Mouse (Mus musculus) 3T3-L1 (cell line): ENCODE results near the gene Slc22a20.

Experiments used
- DNase-seq: peaks from one replicate; pipeline ENCODE4 v3.0.0-alpha.2; 2015; ENCODE audit warnings: low read depth, low spot score

Slc22a20 gene

DNA sequence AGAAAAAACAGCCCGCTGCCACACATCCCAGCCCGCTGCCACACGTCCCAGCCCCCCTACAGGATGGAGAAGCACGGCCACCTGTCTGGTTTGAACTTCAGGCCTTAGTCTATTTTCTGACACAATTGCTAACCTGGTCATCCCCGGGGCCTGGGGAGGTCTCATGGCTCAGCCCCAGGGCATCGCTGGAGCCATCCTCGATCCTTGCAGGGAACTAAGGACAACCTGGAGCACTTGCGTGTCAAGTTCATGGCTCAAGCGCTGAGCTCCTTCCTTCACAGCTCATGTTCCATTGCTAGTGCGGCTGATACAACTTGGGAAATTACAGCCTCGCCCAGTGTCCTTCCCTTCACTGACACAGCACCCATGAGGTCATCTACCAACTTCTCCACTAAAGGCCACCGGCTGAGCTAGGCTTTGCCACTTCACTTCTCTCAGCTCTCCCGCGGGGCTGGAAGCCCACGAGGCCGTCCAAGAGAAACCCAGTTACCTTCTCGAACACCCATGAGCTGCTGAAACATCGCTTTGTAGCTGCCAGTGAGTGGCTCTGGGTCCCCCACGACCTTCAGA is 32.7 kb downstream of the Slc22a20 start:
- DNase-seq, result no peak

DNA sequence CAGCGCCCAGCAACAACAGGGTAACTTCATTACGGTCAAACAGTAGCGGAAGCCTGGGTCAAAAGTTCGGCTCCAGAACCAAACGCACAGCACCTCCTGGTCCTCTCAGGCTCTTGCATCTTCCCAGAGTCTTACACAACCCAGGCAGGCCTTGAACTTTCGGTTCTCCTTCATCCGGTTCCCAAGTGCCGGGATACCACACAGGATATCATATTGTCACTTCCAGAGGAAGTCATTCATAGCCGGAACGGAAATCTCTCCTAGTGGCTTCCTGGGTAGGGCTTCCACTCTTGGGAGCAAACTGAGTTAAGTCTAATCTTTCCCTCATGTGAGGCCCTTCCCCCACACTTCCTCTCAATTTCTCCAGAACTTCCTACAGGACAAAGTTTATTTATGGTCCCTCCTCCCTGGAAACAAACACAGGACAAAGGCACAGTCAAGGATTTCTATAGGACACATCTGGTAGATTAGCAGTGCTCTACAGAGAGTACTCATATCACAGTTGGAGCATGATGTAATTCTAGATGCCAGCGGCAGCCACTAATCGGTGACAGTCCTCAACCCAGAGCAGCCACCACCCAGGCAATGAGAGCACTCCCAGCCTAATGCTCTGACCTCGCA is 33.8 kb downstream of the Slc22a20 start:
- no peak for DNase-seq

DNA sequence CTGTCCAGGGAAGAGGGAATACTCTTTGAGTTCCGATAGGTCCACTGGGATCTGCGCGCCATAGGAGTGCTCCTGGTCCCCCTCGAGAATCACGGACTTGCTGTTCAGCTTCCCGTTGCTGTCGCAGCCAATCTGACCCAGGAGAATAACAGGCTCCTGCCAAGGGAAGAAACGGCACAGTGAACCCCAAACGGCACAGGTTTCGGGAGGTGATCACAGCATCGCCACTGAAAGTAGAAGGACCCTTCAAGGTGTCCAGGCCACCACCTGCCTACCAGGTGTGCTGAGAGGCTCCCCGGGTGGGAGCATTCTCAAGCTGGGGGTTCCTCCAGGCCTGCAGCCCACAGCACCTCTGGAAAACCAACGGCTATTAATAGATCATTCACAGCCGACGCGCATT is 34.3 kb downstream of the Slc22a20 start:
- DNase-seq, result no peak

- DNase-seq, result no peak
Measured at GRCm38 (mm10) chr19:5950218-5950617, 35.7 kb downstream of the Slc22a20 start.

GRCm38 (mm10) chr19:5945891-5946290 is 40.1 kb downstream of the Slc22a20 start:
- no peak for DNase-seq

DNA sequence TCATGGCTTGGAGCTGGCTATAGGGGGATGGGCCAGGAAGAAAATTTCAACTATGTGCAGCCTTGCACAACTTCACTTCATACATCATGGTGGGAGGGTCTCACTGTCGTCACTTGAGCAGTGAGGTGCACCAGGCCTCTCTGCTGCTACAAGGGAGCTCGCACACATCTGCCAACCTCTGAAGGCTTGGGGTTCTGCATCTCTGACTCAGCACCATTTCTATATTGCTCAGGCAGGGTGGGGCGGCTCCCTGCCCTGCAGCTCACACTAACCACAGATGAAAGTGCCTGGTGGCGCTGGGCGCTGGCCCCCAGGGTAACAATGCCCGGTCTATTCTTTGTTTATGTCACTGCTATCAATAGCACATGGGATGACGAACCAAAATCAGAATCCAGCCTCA is 40.9 kb downstream of the Slc22a20 start:
- DNase-seq, result peak; percentile 99

- no peak for DNase-seq
Measured at GRCm38 (mm10) chr19:5944145-5944544, 41.8 kb downstream of the Slc22a20 start.

DNA sequence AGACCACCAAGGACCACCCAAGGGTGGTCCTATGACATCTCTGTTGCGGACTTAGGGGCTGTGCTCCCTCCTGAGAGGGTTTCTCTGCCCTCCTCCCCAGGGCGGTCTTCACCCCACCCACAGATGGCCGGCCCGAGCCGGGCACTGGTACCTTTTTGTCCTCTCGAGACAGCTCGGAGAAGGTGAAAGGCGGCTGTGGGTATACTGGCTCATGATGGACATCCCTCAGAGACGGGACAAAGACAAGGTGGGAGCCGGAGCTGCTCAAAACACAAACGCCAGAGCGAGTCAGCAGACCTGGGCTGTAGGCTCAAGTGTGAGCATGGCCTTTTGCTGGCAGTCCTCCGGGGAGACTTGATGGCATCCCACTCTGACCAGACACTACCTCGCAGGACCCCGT is 42.5 kb downstream of the Slc22a20 start:
- no peak for DNase-seq

DNA sequence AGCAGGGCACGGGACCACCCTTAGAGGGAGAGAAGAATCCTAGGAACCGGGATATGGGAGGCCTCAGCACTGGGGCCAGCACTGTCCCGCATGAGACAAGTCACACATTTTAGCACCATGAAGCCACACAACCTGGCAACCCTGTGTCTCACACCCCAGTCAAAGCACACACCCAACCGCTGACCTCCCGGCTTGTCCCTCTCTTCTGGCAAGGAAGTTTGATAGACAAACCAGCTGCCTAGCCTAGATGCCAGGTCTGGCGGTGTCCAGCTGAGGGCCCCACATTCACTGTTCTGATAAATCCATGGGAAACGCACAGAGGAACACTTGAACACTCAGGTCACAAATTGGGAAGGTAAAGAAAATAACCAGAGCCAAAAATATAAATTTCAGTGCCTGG is 43.4 kb downstream of the Slc22a20 start:
- no peak for DNase-seq

- DNase-seq, result no peak
Measured at GRCm38 (mm10) chr19:5940656-5941055, 45.3 kb downstream of the Slc22a20 start.

DNA sequence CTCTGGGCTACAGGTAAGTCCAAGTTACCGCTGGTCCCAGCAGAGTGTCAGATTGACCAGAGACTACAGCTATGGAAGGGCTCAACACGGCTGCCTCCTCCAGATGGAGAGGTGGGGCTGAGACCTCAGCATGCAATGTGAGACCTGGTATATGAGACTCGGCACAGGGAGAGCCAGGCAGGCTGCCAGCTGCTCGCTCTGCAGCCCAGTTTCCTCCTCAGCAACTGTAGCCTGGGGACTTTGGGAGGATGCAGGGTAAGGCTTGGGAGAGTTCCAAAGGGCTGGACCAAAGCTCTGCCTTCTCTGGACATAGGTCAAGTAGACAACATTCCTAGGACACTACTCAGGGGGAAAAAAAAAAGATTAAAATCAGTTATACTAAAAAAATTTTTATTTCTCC is 45.8 kb downstream of the Slc22a20 start:
- DNase-seq, result peak; percentile 100

DNA sequence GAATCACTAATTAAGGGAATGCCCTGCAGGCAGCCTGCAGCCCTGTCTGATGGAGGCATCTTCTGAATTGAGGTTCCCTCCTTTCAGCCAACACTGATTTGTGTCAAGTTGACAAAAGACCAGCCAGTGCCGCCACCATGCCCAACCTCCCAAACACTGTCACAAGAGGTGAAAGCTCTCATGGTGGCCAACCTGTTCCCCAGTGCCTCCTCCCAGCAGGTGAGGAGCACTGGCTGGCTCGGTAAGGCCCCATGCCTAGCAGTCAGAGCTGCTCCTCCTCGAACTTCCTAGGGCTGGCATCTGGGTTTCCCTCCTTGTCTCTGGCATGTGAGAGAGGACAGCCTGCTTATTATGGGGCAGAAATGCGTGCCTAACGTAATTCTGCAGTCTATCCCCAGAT is 46.2 kb downstream of the Slc22a20 start:
- DNase-seq, result no peak

DNA sequence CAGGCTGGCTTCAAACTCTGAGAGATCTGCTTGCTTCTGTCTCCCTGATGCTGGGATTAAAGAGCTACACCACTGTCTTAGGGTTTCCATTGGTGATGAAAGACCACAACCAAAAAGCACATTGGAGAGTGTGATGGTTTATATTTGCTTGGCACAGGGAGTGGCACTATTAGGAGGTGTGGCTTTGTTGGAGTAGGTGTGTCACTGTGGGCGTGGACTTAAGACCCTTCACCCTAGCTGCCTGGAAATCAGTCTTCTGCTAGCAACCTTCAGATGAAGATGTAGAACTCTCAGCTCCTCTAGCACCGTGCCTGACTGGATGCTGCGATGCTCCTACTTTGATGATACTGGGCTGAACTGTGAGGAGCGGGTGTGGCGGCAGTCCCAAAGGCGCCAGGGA is 47.4 kb downstream of the Slc22a20 start:
- no peak for DNase-seq

DNA sequence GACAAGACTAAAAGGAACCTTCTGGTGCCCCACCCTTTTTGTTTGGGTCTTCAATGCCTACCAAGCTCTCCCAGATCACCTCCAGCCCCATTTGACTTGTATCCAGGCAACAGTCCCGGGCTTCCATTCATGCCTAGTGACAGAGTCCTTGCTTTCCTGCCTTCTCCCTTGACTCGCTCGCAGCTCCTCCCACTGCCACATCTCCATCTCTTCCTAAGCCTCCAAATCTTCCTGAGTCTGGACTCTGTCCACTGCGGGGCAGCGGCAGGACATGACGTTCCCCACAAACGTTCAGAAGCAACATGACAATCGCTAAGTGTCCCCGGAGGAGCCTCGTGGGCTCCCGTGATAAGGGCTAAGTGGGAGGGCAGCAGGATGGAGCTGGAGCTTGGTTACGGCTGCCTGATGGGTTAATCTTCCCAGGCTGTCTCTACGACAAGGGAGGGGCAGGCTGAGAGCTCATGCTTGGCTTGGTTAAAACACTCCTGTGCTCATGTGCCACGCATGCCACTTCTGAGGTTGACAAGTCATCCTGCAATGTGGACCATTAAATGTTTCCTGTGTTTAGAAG is 48.0 kb downstream of the Slc22a20 start:
- no peak for DNase-seq

GRCm38 (mm10) chr19:5937095-5937835 is 48.7 kb downstream of the Slc22a20 start:
- DNase-seq, result no peak

DNA sequence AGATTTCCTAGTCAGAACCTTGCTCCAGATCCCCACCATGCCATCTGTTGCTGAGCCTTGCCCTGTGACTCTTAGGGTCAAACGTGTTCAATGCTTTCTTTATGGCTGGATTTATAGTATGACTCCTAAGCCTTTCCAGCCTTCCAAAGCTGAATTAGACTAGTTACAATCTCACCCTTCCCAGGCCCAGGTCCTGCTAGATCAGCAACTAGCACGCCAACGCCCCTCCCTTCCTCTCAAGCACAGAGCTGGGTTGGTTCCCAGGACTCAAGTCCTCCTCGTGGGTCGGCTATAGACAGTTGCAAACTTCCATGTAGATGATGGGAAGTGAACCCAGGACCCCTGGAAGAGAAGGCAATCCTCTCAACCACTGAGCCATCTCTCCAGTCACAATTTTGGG is 50.3 kb downstream of the Slc22a20 start:
- DNase-seq, result no peak

DNA sequence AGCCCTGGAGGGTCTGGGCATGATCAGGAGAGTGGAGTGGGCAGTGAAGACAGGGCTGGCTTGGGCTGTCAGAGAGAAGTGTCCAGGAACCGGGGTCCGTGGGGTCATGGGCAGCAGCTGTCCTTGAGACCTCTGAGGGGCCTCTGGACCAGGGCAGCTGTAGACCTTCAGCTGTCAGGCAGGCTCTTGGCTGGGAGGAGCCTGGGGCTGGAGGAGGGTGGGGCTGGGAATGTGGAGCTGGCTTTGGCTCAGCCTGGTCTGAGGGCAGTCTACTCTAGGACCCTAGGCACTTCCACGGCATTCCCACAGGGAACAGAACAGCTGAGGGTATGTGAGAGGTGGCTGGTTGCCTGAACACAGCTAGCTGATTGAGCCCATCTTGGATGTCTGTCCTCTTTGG is 50.7 kb downstream of the Slc22a20 start:
- no peak for DNase-seq

DNA sequence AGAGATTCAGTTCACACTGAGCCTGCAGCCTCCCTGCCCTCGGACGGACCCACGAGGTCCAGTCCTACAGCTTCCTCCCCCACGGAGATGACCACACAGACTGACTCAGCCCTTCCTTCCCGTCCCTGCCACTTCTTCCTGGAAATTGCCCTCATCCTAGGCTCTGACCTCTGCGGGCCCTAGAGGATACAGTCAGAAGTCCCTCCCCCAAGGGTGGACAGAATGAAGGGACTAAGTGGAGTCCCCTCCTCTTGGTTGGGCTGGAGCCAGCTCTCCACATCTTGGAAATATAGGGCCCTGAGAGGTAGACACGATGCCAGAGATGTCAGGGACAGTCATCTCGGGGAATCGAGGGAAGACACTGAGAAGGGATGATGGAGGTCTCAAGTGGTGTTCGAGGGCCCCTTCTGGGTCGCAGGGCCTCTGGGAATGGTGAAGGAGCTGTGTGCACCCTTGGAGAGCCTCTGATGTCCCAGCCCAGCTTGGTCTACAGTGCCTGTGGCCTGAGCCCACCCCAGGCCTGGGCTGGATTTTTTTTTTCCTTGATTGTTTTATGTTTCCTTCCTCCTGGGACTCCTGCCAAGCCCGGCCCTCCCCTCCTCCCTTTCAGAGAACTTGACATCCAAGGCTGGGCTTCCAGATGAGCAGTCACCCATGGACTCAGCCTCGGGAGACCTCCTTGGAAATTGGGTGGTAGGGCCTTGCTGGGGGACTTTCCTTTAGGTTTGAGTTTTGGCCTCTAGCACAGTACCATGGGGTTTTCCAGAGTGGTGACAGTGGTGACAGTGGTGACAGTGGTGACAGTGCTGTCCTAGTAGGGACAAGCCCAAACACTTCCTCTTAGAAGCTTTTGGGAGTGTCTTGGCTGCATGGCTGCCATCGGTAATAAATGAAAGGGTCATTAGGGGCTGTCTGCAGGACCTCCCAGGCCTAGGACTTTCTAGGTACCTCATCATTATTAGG is 56.0 kb downstream of the Slc22a20 start:
- DNase-seq, result no peak

DNA sequence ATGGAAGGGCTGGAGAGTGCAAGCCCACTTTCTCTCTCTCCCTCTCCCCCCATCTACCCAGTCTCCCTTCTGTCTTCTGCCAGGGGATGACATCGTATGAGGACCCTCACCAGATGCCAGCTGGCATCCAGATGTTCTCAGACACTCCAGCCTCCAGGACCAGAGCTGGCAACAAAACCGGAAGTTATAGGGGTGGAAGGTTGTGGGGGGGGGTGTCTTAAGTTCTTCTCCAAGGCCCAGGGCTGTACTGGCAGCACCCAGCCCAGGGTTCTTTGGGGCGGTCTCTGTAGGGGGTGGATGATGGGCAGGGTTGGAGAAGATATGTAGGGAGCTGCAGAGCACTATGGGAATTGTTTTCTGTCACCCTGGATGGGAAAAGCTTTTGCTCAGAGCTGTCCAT is 57.4 kb downstream of the Slc22a20 start:
- no peak for DNase-seq

GRCm38 (mm10) chr19:5928104-5928503 is 57.8 kb downstream of the Slc22a20 start:
- peak; percentile 41 for DNase-seq

GRCm38 (mm10) chr19:5927532-5927931 is 58.4 kb downstream of the Slc22a20 start:
- DNase-seq, result no peak

GRCm38 (mm10) chr19:5927026-5927425 is 58.9 kb downstream of the Slc22a20 start:
- DNase-seq, result no peak
